Mouse (Mus musculus) bone marrow macrophage, adult 2 months (primary cell): Measurements from ENCODE around the gene Sgpl1. TPM values are rescaled to one million over a fixed set of nuclear protein-coding genes. Genes with fewer than 3 reads are reported as not detected.

Experiments used
- H3K27ac ChIP-seq: 2 replicates; pipeline ENCODE4 v1.5.1; 2012; ENCODE audit warnings: low read depth, low read length; ENCODE audit not compliant: insufficient read depth
- H3K4me1 ChIP-seq: 2 replicates; pipeline ENCODE4 v1.6.1; 2012; ENCODE audit warnings: low read length; ENCODE audit not compliant: control insufficient read depth, insufficient read depth
- H3K4me3 ChIP-seq: 2 replicates; pipeline ENCODE4 v1.5.1; 2012; ENCODE audit warnings: mild to moderate bottlenecking, low read length, moderate library complexity; ENCODE audit not compliant: insufficient read depth
- CTCF ChIP-seq: IDR thresholded peaks from 2 replicates; pipeline ENCODE4 v1.5.1; 2012; ENCODE audit warnings: low read depth, mild to moderate bottlenecking, low read length, moderate library complexity
- POLR2A ChIP-seq: IDR thresholded peaks from 2 replicates; pipeline ENCODE4 v1.6.1; 2012; ENCODE audit warnings: mild to moderate bottlenecking, low read depth, low read length, borderline replicate concordance
- polyA plus RNA-seq: library from polyadenylated mRNA; stranded (reverse); fragments of >200 nt; gene quantifications from 2 replicates; pipeline ENCODE4 v1.2.4, GENCODE M21; 2012; ENCODE audit not compliant: missing spikeins, insufficient read depth, insufficient read length

Gene Sgpl1
- polyA plus RNA-seq, 1 experiment = 268 TPM

- no peak for TF ChIP-seq POLR2A
- TF ChIP-seq CTCF = no peak
- H3K27ac ChIP-seq = no peak overlapping the region
- H3K4me3 ChIP-seq = no peak overlapping the region
- peaks cover 2% of the 10 kb centered on the region; the same call in 1 of the 2 replicates for H3K4me1 ChIP-seq
Measured at GRCm38 (mm10) chr10:61160089-61160488, 12.6 kb upstream of the Sgpl1 start.

- no peak for TF ChIP-seq CTCF
- no peak for TF ChIP-seq POLR2A
- Histone ChIP-seq H3K4me1 (no peaks in the 10 kb centered on the region), H3K4me3 (no peak overlapping the region), H3K27ac (no peak overlapping the region)
Measured at GRCm38 (mm10) chr10:61158594-61158993, 11.1 kb upstream of the Sgpl1 start.

DNA sequence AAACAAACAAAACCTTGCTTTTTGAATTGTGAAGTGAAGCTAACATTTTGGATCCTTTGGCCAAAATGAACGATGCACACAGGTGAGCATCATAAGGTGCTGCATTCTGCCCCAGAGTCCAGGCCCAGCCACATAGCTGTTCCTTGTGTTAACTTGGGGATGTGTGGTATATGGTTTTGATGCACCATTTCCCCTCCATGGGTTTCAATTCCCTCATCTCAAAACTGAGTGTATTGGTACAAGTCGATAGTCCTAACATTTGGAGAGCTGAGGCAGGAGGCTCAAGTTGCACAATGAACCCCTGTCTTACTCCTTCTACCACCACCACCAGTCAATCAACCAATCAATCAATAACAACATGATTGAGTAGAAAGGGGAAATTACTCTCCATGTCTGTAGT, 8.9 kb upstream of the Sgpl1 start:
- Histone ChIP-seq H3K4me3 (no peak overlapping the region), H3K27ac (no peak overlapping the region), H3K4me1 (peaks cover 6% of the 10 kb centered on the region)
- TF ChIP-seq CTCF (no peak), POLR2A (no peak)

- TF ChIP-seq CTCF = no peak
- TF ChIP-seq POLR2A = no peak
- Histone ChIP-seq H3K4me1 (peaks cover 10% of the 10 kb centered on the region), H3K4me3 (no peak overlapping the region)
Measured at GRCm38 (mm10) chr10:61155611-61156010, 8.1 kb upstream of the Sgpl1 start.

GRCm38 (mm10) chr10:61152131-61152530, 4.6 kb upstream of the Sgpl1 start:
- Histone ChIP-seq H3K4me1 (peaks cover 27% of the 10 kb centered on the region), H3K27ac (no peak overlapping the region), H3K4me3 (no peak overlapping the region)
- TF ChIP-seq POLR2A (no peak), CTCF (no peak)

More at GRCm38 (mm10) chr10:61155611-61156010, 8.1 kb upstream of the Sgpl1 start:
- no peak overlapping the region for H3K27ac ChIP-seq

DNA sequence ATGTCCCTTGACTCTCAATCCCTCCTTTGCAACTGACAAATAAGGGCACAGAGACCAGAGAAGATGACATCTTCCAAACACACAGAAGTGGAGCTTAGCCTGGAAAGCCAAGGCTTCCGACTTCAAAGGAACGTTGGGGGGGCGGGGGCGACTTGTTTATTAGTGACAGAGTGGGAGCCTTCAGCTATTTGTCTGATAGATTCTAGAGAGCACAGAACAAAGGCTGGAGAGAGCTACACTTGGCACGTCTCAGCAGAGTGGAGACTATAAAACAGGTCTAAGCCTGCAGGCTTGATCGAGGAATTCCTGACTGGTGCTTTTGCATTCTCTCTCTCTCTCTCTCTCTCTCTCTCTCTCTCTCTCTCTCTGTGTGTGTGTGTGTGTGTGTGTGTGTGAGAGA, 3.1 kb upstream of the Sgpl1 start:
- TF ChIP-seq CTCF = no peak
- TF ChIP-seq POLR2A = no peak
- H3K27ac ChIP-seq = 0 out of 2 replicates have a peak overlapping the region, but pooled peaks have one; percentile 43
- peaks cover 27% of the 10 kb centered on the region for H3K4me1 ChIP-seq
- H3K4me3 ChIP-seq = no peak overlapping the region

- TF ChIP-seq POLR2A = no peak
- TF ChIP-seq CTCF = no peak
- Histone ChIP-seq H3K27ac (no peak overlapping the region), H3K4me1 (peaks cover 27% of the 10 kb centered on the region), H3K4me3 (no peak overlapping the region)
Measured at GRCm38 (mm10) chr10:61149476-61149875, 2.0 kb upstream of the Sgpl1 start.

- Histone ChIP-seq H3K27ac (peak overlapping the region; percentile 88), H3K4me1 (peaks cover 34% of the 10 kb centered on the region), H3K4me3 (peak overlapping the region; percentile 93)
- no peak for TF ChIP-seq POLR2A
Measured at GRCm38 (mm10) chr10:61146807-61147156, 721 bp downstream of the Sgpl1 start.

DNA sequence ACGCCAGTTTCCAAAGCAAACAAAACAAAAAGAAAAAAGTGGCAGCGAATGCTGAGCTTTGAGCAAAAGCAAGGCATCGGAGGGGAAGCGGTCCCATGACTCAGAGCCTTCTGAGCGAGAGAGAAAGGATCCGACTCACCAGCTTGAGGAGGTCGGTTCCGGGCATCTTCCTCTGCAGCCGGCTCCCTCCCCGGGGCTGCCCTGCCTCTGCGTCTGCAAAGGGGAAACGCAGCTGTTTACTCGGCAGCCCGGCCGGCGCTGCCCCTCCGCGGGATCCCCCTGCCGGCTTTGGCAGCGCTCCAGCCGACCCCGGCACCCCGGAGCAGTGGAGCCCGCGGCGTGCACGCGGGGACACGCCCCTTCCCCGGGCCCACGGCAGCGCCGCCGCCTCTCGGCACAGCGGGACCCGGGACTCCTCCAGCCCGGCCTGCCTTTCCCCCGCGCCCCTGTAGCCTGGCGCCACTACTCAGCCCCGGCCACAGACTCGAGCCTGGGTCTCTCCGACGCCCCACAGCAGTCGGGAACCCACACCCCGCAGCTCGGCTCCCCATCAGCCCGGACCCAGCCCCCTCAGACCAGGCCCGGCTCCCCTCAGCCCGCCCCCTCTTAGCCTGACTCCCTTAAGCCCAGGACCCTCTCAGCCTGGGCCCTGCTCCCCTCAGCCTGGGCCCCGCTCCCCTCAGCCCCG, 1.2 kb downstream of the Sgpl1 start:
- no peak for TF ChIP-seq CTCF
- no peak for TF ChIP-seq POLR2A
- Histone ChIP-seq H3K4me1 (peaks cover 33% of the 10 kb centered on the region), H3K27ac (peak overlapping the region; percentile 88), H3K4me3 (peak overlapping the region; percentile 93)

DNA sequence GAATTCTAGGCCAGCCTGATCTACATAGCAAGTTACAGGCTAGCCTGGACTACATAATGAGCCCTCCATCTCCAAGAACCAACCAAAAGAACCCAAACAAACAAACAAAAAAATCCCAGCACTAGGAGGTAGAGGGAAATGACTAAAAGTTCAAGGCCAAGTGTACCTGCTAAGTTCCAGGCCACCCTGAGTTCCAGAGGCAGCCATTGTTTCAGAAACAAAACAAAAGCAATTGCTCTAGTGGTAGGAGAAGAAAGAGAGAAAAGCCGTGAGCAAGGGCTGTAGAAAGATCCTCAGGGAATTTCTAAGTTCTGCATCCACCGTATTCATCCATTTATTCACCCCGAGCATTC, 1.8 kb downstream of the Sgpl1 start:
- Histone ChIP-seq H3K27ac (peak overlapping the region; percentile 88), H3K4me1 (peaks cover 34% of the 10 kb centered on the region), H3K4me3 (peak overlapping the region; percentile 93)
- TF ChIP-seq CTCF (no peak), POLR2A (no peak)

GRCm38 (mm10) chr10:61143343-61143742, 4.2 kb downstream of the Sgpl1 start:
- Histone ChIP-seq H3K4me3 (peak overlapping the region; percentile 15), H3K4me1 (peaks cover 25% of the 10 kb centered on the region), H3K27ac (peak overlapping the region; percentile 74)
- TF ChIP-seq CTCF (no peak), POLR2A (no peak)

DNA sequence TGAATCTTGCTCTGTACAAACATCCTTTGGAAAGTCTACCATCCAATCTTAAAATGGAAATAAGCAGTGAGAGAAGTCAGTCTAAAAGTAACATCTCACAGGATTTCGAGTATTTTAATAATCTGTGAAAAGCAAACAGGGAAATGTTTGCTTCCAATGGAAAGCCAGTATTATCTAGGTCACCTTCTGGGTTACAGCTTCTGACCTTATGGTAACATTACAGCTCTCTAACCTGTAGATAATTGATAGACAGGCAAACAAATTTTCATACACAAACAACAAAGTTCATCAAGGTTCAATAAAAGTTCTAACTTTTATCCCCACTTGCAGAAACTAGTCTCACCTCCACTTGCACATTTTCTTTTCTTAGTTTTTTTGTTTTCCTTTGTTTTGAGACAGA, 9.9 kb downstream of the Sgpl1 start:
- Histone ChIP-seq H3K4me1 (peaks cover 41% of the 10 kb centered on the region), H3K4me3 (no peak overlapping the region), H3K27ac (no peak overlapping the region)
- TF ChIP-seq POLR2A = no peak
- TF ChIP-seq CTCF = no peak
